Mouse (Mus musculus) heart, adult 8-10 months (tissue): ENCODE measurements at regions not wholly inside any gene's neighbourhood (a gene's known extent, or its start where the extent isn't known, plus 50 kb on each side); places are given as distances from the start of the nearest gene placed in this dataset.

Experiments used
- DNase-seq: peaks from one replicate; pipeline ENCODE4 v3.0.0; 2022; ENCODE audit warnings: low spot score

DNA sequence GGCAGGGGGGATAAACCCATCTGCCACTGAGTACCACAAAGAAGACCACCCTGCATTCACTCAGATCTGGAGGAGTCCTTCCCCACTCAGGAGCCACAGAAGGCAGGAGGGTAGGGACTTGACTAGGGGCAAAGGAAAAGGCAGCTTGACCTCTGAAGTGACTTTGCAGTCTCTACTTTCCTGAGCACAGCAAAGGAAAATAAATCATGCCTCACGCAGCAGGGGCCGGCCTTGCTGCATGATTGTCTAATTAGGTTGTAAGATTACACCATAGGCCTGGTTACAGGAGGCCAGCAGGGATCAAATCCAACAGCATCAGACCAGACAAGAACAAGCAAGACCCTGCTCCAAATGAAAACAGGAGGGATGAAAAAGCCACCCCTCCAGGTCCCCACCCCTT is 180.0 kb downstream of the Gm12728 start:
- no peak for DNase-seq

DNA sequence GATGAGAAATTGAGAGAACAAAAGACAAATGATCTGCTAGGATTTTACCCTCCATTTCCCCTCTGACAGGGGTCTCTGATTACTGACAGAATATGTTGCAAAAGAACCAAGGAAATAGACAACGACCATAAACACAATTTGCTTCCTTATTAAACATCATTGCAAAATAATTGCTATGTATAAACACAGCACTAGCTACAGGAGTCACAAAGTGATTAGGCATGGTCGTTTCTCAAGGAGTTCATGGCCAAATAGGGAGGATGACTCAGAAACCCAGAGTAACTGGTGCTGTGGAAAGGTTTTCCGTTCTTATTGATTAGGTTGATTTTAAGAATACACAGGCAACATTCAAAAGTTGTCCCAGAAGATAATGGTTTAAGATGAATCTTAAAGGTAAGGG is 180.4 kb downstream of the Gm12728 start:
- DNase-seq = no peak

DNA sequence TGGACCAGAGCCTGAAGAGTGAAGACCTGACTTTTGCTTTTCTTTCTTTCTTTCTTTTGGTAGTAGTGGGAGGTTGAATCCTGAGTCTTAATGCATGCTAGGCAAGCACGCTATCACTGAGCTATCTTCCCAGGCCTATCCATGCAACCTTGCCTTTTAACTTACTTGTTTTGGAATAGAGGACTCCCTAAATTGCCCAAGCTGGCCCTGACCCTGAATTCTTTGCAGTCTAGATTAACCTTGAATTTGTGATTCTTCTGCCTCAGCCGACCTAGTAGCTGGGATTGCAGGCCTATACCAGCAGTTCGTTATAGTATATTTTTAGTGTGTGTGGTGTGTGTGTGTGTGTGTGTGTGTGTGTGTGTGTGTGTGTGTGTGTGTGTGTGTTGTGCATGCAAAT is 183.1 kb downstream of the Gm12728 start:
- no peak for DNase-seq

DNA sequence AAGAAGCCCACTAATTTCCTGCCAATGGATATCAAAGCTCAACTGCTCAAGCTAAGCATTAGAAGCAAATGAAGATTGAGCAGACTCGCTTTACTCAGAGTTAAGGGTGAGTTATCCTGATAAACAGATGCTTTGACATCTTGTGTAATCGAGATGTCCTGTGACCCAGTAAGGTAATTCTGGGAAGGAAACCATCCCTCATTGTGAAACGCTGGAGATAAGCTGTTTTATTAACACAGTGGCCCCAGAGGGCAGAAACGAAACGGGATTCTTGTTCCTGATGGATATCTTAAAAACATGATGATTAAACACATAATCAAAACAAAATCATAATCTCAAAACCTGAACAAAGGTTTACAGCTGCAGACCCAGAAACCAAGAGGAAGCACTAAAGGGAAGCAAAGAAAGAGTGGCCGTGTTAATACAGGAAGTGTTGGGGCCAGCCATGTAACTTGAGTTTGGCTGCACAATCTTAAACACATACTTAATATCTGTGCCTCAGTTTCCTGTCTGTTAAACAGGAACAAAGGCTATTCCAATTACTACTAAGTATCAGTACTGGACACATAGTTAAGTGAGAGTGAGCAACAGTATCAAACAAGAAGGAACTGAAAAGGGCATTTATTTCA is 184.2 kb downstream of the Gm12728 start:
- DNase-seq = no peak

DNA sequence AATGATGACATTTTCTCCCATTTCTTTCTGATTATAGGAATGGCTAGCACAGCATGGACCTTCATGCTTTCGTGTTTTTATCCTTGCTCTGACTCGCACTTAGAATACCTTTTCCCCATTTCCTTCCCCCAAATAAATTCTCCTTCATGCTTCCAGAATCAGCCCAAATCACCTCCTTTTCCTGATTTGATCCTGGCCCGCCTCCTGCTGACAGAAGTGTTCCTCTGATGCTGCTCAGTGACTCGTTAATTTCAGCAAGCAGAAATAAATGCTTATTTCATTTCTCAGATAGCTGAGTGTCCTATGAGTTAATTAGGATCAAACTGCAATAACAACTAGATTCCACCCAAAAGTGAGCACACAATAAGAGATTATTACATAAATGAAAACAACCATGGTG is 185.3 kb downstream of the Gm12728 start:
- DNase-seq = no peak

DNA sequence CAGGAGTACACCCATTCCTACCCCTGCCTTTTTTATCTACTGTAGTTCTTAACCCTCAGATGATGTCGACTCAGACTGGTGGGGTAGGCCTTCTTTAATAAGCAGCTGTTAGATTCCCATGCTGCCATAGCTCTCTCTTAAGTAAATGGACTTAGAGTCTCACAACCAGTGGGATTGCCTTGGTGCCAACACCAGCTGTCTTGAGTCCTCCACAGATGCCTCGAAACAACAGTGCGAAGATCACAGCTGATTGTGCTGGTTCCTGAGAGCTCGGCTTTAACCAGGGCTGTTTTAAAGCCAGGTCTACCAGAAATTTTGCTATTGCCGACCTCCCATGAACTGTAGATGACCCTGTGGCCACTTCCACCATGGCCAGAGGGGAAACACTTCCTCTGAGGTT is 189.4 kb downstream of the Gm12728 start:
- DNase-seq = no peak

DNA sequence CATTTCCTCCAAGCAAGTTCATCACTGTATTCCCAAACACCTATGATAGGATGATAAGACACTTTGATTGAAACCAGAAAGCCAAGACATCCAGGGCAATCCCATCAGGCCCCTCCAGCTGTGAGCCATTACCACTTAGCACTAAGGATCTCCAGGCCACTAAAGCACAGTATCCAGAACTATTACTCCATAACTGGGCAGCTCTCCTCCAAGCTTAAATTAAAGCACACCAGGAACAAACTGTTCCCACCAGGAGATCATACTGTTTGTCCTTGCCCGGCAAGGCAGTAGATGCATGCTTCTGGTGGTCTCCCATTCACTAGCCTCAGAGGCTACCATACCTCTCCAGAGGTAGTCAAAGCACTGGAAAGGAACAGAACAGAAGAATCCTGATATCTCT is 193.3 kb downstream of the Gm12728 start:
- DNase-seq = peak; percentile 54

DNA sequence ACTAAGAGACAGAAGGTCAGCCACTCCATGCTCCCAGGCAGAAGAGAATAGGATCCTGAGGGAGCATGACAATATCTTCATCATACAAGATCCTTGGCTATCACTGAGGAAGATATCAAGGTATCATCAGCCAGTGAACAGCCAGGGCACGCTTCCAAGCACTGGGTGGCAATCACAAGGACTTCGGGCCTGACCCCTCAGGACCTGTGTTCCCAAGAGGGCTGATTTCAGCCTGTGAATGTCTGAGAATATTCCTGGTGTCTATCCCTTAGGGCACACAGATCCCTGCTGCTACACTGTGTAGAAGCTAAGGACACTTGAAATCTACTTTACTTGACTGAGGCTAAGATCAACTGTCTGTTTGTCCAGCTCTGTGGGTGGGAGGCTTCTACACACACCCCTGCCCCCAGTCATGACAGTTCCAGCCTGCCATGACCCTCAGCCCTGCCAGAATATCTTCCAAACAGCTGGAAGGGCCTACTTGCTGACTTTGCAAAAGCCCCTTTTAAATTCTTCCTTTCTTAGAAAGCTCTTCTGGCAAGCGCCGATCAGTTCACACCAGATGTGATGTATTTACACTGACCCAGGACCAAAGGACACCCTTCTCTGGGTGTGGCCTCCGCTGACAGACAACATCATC is 198.4 kb downstream of the Gm12728 start:
- DNase-seq = peak; percentile 4

DNA sequence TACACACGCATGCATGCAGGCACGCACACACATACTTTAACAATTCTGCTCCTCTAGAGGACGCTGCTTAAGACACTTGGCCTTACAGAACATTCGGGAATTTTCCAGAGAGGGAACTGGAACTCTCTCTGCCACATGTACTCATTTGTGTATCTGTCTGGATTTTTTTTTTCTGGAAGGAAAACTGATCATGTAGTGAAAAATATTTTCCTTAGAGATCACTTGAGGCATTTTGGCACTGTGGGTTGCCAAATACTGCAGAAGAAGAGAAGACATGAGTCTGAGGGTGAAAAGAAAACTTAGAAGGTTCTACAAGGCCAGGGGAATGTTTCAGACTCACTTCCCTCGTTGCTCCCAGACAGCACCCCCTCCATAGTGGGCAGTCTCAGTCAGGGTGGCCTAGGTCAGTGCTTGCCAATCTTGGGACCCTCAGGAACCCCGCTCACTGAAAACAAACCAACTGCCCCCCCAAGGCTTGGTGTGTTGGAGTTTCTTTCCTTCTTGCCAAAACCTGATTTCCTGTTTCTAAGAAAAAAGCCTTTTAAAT is 203.0 kb downstream of the Gm12728 start:
- DNase-seq = peak; percentile 53

DNA sequence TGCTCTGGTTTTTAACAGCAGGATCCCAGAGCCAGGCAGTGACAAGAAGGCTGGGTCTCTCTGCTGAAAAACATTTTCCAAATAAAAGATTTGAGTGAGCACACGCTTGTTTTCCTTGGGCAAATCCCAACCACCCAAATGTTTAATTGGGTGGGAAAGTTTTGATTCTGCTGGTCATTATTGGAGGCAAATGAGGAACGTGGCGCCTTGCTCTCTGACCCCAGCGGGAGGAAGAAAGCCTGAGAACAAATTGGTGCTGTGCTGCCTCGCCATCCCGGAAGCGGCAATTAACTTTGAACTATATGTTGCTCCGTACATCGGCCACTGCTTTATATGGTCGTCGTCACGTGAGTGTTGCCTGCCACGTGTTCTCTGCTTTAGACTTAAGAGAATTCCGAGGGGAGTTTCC is 204.7 kb downstream of the Gm12728 start:
- peak; percentile 57 for DNase-seq

DNA sequence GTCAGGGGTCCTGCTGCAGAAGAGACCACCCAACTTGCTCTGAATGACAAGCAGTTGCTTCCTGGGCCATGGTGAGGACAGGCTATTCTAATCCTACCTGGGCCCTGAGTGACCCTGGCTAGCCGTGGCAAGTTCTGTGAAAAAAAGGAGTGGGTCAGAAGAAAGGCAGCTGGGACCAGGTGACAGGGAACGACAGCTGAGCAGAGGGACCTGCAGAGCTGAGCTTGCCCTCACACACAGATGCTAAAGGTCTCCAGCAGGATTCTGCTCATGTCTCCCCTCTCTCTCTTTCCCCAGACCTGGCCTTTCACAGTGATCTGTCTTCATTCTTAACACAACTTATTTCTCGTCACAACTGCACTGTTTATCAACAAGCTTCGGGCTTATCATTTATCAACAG is 206.4 kb downstream of the Gm12728 start:
- no peak for DNase-seq

DNA sequence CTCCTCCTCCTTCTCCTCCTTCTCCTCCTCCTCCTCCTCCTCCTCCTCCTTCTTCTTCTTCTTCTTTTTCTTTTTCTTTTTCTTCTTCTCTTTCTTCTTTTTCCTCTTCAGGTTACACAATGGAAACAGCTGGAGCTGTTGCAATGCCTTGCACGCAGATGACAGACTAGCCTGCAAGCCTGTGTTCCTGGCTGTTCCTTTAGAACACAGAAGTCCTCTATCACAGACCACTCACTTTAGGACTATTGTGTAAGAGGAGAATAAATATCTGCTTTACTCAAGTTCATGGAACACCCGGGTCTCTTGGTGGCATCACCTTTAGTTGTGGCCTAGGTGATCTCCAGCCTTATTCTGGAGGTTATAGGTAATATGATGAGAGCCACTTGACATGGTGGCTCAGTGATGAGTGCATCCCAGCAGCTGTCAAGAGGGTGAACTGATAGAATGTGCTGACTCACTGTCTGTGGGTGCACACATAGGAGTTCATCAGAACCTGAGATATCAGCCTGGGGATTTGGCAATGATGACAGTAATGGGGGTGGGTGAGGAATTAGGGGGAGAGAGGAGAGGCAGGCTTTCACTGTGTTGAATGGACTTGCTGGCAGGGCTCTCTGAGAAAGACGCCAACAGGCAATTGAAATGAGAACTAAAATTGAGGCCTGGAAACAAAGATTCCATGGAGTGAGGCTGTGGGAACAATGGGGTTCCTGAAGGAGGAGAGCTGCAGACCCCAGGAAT is 207.4 kb downstream of the Gm12728 start:
- peak; percentile 26 for DNase-seq

DNA sequence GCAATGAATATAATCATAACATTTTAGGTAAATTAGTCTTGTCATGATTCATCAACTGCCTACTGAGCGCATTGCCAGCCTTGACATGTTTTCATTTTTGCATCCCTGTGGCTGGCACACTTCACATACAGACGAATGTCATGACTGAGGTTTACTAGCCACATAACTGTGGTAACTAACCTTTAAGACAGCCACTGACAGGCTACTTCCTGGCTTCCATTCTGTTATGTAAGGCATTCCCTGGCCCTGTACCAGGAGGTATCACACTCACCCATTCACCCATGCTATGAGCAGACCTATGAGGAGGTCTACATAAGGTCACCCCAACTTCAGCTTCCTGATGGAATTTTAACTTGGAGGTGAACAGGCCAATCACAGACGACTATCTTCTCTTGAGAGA is 212.8 kb downstream of the Gm12728 start:
- no peak for DNase-seq

DNA sequence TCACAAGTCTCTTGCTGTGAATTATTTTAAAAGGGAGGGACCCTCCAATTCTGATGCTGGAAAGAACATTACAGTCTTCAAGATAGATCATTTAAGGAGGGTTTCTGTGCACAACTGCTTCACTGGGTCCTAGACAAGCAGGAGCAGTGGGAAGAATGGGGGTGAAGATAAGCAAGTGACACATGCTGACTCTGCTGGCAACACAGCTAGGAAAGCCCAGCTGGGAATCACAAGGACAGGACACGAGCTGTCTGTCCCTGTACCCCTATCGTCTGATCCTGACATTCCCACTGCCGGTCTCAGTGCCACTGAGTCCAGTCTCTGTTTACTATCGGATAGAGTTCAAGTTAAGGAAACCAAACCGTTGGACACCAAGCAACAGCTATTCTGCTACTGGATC is 216.3 kb downstream of the Gm12728 start:
- no peak for DNase-seq

DNA sequence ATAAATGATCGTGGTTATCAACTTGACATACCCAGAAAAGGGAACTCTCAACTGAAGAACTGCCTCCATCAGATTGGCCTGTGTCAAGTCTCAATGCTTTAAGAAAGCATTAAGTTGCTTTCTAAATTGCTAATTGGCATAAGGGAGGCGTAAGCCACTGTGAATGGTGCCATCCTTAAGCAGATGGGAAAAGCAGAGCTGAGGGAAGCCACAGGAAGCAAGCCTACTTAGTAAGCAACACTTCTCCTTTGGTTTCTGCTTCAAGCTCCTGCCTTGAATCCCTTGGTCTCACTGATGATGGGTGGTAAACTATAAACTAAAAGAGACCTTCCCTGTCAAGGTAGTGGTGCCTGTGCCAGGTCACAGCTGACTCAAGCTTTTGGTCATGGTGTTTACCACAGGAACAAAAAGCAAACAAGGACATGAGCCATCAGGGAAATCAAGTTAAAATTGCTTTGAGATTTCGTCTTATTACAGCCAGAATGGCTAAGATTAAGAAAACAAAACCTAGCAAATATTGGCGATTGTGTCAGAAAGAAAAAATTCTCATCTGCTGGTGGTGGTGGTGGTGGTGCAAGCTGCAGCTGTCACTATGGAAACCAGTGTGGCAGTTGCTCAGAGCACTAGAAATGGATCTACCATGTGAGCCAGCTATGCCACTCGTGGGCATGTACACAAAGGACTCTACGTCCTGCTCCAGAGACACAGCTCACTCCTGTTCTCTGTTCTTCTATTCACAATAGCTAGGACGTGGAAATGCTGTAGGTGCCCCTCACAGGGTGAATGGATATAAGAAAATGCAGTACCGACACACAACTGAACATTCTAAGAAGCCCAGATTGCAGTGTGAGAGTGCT is 217.9 kb downstream of the Gm12728 start:
- no peak for DNase-seq

DNA sequence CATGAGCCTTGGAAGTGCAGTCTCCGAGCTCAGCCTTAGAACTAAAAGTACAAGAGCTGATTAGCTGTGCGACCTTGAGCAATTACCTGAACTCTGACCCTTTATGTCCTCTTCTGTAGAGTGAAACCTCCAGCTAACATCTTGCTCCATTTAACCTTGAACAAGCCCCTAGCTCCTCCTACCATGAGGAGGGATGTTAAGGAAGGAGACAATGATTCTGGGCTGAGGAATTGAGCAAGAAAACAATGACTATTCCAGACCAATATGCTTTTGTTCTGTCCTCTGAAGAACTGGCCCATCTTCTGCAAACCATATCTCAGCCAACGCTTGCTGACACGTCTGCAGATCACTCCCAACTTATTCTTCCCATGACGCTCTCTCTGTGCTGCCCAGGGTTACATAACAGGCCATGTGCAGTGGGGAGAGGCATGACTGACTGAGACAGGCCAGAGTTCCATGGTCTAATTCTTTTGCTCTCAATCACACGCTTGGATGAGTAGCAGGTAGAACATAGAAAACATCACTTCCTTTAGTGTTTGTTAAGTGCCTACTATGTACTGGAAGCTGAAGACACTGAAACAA is 227.5 kb downstream of the Gm12728 start:
- DNase-seq = no peak

DNA sequence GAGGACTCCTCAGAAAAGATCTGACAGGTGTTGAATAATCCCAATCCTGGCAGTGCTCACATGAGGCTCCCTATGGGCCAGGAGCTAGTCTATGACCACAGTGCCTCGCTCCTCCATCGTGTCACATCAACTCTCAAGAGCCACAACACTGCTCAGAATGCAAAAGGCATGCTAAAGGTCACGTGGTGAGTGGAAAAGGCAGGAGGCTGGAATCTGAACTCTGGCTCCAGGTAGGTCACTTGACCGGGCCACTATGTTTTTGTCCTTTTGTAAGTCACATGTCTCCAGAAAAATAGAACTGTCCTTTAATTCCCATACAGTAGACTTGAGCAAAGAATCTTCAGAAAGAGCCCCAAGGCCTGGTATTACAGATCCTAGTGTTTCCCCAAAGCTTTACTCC is 229.3 kb downstream of the Gm12728 start:
- no peak for DNase-seq

DNA sequence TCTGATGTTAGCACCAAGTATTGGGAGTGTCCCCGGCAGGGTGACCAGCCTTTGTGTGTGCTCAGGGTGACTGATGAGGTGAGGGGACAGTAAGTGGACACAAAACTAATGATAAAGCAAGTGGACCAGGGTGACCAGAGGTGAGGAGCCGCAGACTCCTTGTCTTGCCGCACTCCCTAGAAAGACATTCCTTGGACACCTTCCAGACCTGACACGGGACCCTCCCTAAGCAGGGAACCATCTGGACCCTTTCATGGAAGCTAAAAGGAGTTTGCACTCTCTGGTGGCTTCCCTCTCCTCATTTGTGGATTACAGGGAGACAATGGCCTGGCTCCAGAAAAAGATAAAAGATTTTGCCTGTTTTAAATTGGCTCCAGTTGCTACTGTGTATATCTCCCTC is 230.7 kb downstream of the Gm12728 start:
- DNase-seq = no peak

DNA sequence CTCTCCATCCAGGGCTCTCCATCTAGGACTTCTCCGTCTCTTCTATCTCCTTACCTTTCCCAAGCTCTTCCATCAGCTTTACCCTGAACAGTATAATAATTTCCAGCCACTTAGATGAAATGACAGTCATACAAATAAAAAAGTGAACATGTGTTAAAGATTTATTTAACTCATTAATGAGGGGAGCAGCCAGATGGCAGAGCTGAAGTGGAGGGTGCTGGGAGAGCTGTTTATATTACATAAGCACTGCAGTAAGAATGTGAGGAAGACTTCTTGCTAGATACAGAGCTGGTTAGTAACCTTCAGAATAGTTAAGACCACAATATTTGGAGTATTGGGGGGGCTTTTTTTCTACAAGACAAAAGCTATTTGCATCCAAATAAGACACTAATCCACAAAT is 234.9 kb downstream of the Gm12728 start:
- no peak for DNase-seq

DNA sequence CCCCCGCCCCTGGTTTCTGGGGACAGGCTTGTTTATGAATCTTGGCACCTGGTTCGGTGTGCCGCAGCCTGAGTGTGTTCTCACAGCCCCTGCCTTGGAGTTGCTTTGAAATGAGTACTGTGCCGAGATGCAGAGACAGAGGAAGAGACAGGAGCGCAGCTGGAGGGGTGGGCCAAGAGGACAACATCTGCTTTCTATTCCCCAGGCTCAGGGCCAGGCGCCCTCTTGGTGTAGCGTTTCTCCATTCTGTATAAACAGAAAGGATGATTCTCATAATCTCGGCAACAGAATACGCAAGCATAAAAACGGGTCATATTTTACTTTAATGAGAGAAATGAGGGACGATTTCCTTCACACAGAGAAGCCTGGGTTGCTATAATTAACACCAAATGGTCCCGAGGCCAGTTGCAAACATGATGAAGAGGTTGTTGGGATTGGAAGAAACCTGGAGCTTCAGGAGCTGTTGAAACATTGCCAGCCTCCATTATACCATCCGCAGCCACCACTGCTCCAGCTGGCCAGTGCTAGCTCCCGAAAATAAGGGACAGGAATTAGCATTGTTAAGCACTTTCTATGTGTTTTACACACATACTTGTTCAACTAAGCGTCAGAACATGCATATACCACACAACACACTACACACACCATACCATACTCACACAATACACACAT is 236.4 kb downstream of the Gm12728 start:
- no peak for DNase-seq

DNA sequence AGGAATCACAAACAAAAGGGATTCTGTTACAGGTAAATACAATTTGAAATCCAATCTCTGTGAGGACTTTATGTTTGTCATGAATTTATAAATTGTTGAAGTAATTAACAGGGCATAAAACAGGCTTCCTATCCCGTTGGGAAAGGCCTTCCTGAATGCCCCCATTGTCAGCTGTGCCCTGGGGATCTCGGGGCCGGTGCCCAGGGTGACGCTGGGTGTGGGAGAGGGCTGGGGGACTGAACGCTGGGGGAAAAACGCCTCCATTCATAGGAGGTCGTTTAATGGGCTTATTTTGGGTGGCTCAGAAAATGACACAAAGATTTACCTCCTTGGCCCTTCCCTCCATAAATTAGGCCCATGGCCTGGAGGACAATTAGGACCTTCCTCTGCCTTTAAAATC is 250.7 kb downstream of the Gm12728 start:
- DNase-seq = no peak
